Mouse (Mus musculus) ES-CJ7 (cell line): ENCODE measurements at regions not wholly inside any gene's neighbourhood (a gene's known extent, or its start where the extent isn't known, plus 50 kb on each side); places are given as distances from the start of the nearest gene placed in this dataset.
A peak's percentile ranks its signal among the peaks of the same experiment; 100 is the strongest.

ENCODE experiments used
- DNase-seq: peaks from one replicate; pipeline ENCODE4 v3.0.0; 2011; ENCODE audit warnings: low read depth, low spot score

DNA sequence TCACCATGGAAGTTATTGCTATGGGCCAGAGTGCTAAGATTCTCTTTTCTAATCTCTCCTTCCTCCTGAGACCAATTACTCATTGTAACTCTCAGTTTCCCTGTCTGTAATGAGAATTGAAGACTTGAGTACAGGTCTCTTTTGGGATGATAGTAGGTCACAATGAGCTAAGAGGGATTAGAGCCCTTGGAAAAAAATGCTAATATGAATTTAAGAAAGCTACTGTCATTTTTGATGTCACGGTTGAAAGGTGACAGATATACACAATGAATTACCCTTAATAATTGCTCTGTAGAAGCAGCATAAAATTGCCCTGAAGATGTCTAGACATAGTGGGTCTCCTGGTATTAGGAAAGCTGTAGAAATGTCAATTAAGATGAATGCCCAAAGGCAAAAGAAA, 178.2 kb downstream of the Kcna4 start:
- DNase-seq, result no peak

DNA sequence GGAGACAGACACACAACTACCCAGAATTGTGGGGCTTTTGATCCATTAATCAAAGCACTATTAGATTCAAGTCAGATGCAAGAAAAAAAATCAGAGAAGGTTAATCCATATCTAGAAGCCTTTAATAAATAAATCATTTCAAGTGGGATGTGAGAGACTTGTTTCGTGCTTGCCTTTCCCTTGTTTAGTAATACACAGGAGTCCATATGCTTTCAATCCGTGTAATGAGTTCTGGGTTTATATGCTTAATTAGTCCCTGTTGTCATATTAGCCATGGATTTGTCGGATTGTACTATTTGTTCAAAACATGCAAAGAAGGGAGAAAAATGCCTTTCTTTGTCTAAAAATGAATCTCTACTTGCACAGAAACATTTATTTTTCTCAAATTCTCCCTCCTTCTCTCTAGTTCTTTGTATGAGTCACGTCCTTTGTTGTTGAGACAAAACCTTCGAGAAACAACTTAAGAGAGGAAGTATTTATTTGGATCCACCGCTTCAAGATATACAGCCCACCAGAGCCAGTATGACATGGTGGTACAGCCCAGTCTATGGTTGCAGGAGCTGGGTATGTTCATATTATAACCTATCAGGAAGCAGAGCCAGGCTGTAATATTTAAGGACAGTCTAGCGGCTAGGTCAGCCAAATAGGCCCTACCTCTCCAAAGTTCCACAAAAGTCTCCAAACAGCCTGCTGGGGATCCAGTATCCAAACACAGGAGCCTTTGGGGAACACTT, 213.4 kb downstream of the Kcna4 start:
- DNase-seq, result no peak

DNA sequence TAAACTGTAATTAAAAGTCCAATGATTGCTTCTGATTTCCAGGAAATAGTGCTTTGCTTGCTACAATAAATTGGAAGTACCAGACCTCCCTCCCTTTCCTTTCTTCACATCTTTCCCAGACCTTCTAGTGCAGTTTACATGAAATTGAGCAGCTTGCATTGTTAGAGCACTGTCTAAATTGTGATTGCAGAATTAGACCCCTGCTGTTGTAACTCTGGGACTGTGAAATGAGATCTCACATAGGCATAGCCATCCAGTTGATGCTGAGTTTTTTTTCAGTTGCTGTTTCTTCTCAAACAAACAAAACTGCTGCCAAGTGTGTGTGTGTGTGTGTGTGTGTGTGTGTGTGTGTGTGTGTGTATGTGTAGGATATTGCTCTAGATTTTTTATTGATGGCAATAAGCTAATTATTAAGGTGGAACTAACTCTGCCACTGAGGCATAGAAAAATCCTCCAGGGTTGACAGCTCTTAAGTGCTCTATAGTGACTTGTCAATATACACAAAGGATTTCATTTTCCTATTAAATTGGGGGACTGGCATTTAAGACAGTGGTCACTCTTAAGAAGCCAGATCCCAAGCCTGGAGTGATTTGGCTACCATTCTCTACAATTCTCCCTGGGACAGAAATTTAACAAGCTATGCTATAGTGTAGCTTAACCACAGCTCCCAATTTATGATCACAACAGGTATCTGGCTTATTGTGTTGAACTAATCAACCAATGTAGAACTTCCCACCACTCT, 217.2 kb downstream of the Kcna4 start:
- no peak for DNase-seq

DNA sequence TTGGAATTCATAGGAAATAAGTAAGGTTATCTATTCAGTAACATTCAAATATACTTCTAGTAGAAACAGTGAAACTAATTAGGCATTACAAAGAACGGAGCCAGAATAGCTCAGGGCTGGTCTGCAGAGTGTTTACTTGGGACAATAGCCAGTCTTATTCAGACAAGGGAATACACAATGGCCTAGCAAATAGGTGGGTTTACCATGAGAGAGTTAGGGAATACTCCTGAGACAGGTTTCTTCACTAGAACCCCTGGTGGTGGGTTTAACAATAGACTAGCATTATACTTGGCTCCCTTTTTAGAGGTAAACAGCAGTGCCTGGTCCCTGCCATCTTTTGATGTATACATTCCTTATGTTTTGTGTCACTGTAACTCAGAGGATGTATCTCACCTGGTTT, 225.0 kb downstream of the Kcna4 start:
- peak; percentile 86 for DNase-seq

DNA sequence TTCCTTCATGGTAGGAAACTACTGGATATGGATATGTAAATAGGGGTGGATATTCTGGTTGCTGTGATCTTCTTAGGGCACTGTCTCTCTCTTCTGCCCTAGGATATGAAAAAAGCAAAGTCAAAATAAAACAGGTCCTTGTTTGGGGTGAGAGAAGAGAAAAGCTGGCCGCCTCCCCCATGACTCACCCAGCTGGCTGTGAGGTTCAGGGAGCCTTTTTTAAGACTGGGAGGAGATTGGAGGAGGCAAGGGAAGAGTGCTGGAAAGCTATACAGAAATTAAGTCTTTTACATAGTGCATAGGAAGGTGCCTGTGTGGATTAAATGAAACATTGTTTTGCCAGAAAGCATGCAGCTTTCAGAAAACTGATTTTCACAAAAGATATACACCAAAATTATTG, 227.7 kb downstream of the Kcna4 start:
- DNase-seq, result no peak

DNA sequence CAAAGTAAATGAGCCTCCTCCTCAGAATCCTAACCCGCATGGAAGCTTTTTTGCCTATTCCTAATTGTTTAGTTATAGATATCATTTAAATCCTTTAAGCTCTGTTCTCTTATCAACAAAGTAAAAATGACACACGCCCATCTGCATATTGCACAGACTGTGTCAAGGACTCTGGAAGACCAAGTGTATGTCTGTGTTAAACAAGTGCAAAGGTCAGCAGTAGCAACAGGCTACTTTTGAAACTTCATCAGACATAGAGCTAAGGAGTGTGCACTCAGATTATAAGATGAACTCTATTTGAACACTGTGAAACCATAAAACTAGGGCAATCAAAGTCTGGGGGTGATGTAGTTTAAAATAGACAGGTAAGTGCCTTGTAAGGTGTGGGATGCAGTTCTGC, 228.3 kb downstream of the Kcna4 start:
- DNase-seq, result no peak

DNA sequence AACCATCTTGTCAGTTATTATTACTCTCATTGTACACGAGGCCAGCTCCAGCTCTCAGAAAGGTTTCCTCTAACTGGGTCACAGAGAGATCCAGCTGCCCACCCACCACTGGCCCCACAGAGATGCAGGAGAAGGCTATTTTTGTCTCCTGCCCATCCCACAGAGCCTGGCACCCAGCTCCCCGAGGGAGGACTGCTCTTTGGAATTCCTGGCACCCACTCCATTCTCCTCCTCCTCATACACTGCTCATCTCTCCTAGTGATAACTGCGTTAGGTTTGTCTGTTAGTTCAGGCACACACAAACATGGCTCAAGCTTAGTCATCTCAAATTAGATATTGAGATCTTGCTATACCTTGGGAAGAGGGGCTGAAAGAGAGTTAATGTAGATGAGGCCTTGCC, 228.9 kb downstream of the Kcna4 start:
- no peak for DNase-seq

DNA sequence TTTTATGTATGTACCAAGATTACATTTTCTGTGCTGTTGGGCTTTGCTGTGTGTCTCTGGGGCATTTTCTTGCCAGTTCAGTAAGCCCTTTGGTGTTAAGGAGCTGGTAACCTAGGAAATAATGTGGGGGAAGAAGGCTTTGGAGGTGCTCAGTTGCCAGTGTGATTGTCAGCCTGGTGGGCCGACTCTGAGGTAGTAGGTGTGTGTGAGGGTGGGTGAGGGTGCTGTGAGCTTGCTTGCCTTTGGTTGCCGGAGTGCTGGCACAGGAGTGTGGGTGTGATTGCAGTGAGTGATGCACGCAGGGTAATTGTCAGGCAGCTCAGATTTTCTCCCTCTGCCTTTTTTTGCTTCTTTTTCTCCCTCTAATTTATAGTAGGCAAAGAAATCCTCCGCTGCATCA, 229.3 kb downstream of the Kcna4 start:
- no peak for DNase-seq

DNA sequence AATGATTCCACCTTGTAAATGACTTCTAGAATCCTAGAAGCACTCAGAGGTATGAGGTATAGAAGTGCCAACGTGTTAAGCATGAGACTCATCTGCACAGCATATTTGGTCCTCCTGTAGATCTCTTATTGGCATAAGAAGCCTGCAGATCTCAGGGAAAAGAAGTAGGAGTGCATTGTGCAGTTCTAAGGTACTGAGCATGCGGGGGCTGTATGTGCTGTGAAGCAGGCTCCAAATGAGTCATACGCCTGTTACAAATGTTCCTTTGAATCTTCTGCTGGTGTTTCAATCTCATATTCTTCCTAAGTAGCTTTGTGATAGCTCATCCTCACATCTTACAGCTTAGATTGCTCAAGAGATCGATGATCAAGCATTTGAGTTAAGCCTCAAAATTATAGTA, 252.7 kb downstream of the Kcna4 start:
- no peak for DNase-seq

DNA sequence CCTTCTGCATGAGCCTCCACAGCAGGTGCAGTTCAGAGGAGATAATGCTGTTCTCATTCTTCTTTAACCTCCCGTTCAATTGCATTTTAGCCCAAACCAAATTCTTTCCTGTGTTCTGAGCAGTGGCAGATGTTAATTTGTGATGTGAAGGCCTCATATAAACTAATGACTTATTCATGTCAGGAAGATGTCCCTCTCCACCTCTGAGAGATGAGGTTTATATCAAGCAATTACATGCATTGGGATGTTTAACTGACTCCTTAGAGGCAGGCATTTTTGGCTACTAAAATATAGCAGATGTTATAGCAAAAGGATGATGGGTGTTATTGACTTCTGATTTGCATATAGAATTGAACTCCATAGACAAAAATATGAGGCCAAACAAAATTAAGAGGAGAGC, 262.1 kb downstream of the Kcna4 start:
- no peak for DNase-seq

DNA sequence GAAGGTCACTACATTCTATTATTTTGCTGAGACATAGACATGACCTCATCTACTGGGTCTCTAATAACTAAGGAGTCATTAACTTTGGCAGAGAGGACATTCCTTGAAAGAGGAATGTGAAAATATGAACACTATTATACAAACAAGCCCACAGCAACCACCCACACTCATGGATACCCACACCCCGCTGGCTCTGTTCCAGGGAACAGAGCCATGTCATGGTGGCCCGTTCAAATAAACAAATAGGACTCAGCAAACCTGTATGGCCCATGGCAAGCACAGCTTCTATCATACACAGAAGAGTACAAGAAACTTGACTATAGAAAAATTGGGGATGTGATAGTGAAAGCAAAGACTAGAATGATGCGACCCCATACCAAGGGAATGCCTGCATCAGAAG, 265.8 kb downstream of the Kcna4 start:
- no peak for DNase-seq

DNA sequence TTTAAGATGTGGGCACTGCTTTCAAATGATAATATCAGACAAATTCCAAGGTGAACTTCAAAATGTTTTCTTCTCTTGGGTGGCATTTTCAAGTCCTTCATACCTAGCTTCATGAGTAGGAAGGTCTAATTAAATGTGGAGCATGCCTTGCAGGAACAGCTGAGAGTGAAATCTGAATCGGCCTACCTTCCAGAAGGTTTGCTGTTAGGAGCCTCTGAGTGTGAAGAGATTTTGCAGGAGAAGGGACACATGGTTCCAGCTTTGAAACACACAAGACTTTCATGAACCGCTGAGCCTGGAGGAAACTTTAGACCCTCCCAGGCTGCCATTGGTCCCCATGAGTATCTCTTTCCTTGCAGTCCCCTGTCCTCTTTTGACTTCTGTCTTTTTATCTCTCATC, 279.2 kb downstream of the Kcna4 start:
- DNase-seq, result no peak

DNA sequence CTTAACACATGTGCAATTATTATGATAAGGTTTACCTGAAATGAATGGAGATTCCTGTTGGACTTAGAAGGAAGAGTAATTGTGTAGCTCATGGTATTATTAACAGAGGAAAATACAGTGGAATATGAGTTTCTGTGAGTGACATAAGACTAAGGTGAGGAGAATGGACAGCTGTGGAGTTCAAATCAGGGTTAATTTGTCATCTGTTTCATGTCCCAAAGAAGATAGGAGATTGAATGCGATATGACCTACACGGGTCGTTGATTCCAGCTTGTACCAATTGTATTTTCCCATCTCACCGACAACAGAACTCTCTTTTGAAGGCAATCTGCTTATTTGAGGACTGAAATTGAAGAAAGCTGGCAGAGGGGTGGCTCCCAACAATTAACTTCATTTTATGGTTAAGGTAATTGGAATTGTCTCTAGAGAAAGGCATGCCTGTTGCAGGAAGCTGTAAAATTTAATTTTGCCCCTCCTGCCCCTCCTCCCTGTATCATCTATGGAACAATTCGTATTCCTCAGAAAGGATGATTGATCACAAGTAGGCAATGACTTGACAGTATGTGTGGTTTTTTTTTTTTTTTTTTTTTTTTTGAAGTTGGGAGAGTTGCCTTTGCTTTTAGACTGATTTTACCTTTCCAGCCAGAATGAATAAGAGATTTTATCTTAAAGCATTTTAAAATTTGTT, 319.6 kb downstream of the Kcna4 start:
- DNase-seq, result no peak

DNA sequence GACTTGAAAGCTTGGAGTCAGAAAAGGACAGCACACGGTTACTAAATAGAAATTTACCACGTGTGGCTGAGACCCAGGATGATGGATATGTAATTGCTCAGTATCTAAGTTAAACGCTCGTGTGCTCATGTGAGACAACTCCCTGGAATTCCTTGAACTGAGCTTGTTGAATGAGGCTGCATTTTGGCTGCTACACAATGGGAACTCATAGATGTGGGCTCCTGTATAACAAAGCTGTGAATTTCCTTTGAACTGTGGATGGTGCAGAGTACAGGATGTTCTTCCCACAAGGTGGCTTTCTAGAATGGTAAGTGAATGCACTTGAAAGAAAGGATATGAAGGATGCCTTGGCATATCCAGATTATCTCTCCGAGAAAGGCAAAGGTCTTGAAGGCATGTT, 321.4 kb downstream of the Kcna4 start:
- peak; percentile 10 for DNase-seq

DNA sequence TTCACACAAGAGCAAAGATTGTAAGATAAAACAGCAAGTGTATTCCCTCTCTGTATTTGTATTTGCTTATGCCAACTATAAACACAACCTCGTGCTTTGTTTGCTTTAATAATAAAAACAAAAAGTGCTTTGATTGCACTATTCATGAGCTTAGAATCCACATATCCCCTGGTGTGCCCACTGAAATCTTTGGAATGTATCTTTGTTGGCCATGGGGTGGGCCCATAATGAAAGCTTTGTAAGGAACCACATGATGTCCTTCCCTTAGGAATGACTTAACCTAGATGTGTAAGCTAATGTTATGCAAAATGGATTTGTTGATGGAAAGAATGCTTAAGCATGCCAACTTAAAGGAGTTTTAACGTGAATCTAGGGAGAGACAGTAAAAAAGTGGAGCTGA, 321.8 kb downstream of the Kcna4 start:
- DNase-seq, result peak; percentile 7

DNA sequence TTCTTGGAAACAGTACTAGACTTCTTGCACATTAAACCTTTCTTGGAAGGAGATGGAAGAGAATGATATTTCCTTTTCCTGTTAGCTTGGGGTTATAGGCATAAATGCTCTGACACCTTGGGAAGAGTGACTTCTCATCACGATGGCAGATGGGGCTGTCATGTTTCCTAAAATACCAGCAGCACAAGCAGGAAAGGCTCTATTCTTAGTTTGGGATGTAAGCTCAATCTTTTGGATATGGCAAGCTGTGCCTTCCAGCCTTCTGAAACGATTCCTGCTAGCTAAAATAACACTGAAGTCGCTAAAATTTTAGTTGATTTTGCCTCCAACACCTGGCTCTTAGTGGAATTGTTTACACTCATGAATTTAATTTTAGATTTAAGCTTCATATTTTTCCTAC, 324.3 kb downstream of the Kcna4 start:
- no peak for DNase-seq

DNA sequence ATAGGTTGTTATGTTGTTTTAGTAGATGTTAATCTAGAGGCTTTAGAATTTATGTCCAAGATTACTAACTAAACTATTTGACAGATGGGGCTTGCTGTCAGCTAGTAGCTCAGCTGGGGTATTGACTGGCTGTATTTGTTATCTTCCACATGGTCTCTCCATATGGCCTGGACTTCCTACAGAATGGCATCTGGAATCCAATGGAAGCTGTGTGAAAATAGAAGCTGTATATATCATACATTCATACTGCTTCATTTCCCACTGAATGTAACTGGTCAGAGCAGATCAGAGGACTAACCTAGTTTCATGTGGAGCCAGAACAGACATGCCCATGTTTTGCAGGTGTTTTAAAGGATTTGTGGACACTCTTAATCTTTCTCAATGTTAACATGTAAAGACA, 337.0 kb downstream of the Kcna4 start:
- no peak for DNase-seq

DNA sequence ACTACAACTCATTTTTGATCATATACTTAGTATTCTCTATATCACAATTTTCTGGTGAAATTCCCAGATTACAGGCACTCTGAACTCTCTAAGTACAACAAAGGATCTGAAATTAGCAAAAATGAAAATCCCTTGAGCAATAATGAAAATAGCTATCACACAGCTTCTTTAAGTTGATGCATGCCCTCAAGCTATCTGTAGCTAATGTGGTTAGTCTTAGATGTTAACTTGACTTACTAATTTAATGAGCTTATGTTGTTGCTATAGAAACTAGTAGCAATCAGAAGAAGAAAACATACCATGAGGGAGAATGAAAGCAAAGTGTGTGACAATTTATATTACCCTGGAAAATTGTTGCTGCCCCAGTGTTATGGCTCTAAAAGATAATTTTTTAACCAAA, 368.7 kb downstream of the Kcna4 start:
- DNase-seq, result no peak
